ENCODE assay signal across 8 mouse cellular contexts in the genomic region with DNA sequence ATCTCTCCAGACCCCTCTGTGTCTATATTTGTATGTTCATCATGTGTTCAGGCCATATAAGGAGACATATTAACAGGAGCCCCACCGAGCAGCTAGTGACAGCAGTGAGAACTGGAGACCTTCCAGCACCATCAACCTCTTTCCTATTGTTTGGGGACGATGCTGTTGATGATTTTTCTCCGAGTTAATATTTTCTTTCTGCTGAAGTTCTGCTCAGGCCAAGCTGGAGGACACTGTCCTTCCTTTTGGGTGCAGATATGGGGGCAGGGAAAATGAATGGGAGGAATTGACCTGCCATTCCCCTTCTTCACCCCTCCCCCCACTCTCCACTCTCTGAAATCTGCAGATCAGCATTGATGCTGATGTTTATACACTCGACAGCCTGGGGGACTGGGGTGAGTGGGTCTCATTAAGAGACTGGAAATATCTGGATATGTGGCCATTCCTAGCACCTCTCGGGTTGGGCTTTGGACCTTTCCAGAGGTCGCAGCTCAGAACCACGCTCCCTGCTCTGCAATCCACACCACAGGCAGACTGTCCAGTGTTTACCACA.
DNase-seq lines count a peak whose midpoint lies in the region; ATAC-seq and TF ChIP-seq lines count a peak whose summit lies in the region.

No protein-coding gene starts in this region.

- no peaks in the 10 kb centered on the region for H3K27me3 ChIP-seq in liver, adult 2 months (ENCODE audit: control insufficient read depth, insufficient read depth, low read length)
- H3K27me3 ChIP-seq in stomach, embryonic 14.5 days (ENCODE audit: control insufficient read depth, insufficient read depth, low read length), result no peaks in the 10 kb centered on the region

- TF ChIP-seq CTCF in liver, adult 2 months (IDR thresholded peaks at IDR 0.05; ENCODE audit: low read depth, low read length), result no peak

- no peak overlapping the region for H3K9ac ChIP-seq in liver, adult 2 months (ENCODE audit: low read depth, low read length)
- no peak overlapping the region for H3K9ac ChIP-seq in stomach, embryonic 14.5 days (replicated peaks; ENCODE audit: low read depth, low read length)

- H3K9me3 ChIP-seq in stomach, embryonic 14.5 days (ENCODE audit: control insufficient read depth, low read depth, low read length), result no peaks in the 10 kb centered on the region; the same call in 1 of the 2 replicates

- no peak for ATAC-seq in stomach, embryonic 14.5 days (ENCODE audit: insufficient number of reproducible peaks, insufficient read depth, low FRiP score, low read depth)
- ATAC-seq in inflammation-experienced regulatory T-cells, adult 6 months, result no peak

- H3K79me2 ChIP-seq in liver, adult 2 months (ENCODE audit: control insufficient read depth, insufficient read depth, low read length), result no peaks in the 10 kb centered on the region; the same call in 1 of the 2 replicates

- no peaks in the 10 kb centered on the region; the same call in 1 of the 2 replicates for H3K36me3 ChIP-seq in liver, adult 2 months (ENCODE audit: control insufficient read depth, insufficient read depth, low read length)
- 0 out of 2 replicates have a peak, but pooled peaks cover 2% of the 10 kb centered on the region for H3K36me3 ChIP-seq in stomach, embryonic 14.5 days (ENCODE audit: control insufficient read depth, insufficient read depth, low read length)

- H3K4me2 ChIP-seq in stomach, embryonic 14.5 days (replicated peaks; ENCODE audit: low read depth, low read length), result no peak overlapping the region

- peaks cover 17% of the 10 kb centered on the region for H3K4me1 ChIP-seq in liver, adult 2 months (ENCODE audit: control insufficient read depth, insufficient read depth, low read length)
- H3K4me1 ChIP-seq in stomach, embryonic 14.5 days (ENCODE audit: control insufficient read depth, insufficient read depth, low read length), result peaks cover 29% of the 10 kb centered on the region

- WGBS in liver, adult 2 months, result 20% methylated on average over 7 of the region's 7 CpGs
- 37% methylated on average over 7 of the region's 7 CpGs for WGBS in stomach, embryonic 14.5 days

- no peak for TF ChIP-seq POLR2A in liver, adult 2 months (IDR thresholded peaks at IDR 0.05; ENCODE audit: extremely low read depth, insufficient read depth, low read length)

- H3K27ac ChIP-seq in liver, adult 2 months (replicated peaks; ENCODE audit: insufficient read depth, low read depth, low read length), result no peak overlapping the region; the same call in 1 of the 2 replicates
- peak overlapping the region; percentile 56; the same call in 1 of the 2 replicates for H3K27ac ChIP-seq in stomach, embryonic 14.5 days (ENCODE audit: low read length)

- DNase-seq in liver, adult 2 months (ENCODE audit: extremely low read depth, low read depth, low spot score), result peak; percentile 62
- no peak for DNase-seq in liver
- DNase-seq in heart, postnatal 4 days, result peak; percentile 48
- peak; percentile 34 to 37 for DNase-seq in layer of hippocampus, postnatal 10 days (ENCODE audit: low spot score in 2 of 2)
- no peak for DNase-seq in right cerebral cortex, postnatal 4 days
- DNase-seq in thymus, postnatal 25 days, result no peak

- no peak overlapping the region for H3K4me3 ChIP-seq in liver, adult 2 months (ENCODE audit: insufficient read depth, low read depth, low read length)
- H3K4me3 ChIP-seq in stomach, embryonic 14.5 days (ENCODE audit: low read depth, low read length), result no peak overlapping the region

Comparison
In these comparisons a context has a peak if more than half of its experiments do, and no peak if none do; other contexts are left out.
1. DNase-seq: peak in liver, adult 2 months (single experiment), heart, postnatal 4 days (single experiment) and layer of hippocampus, postnatal 10 days (2 of 2); none in liver (single experiment), right cerebral cortex, postnatal 4 days (single experiment) and thymus, postnatal 25 days (single experiment).